Mouse (Mus musculus): ENCODE data around the gene Pfkfb1. TPM values are rescaled to one million over a fixed set of nuclear protein-coding genes. Genes with fewer than 3 reads are reported as not detected.

The Pfkfb1 gene
- total RNA-seq, 4 experiments from 2014 or later, result 6.5 to 13.2 (median 8.9) TPM

DNA sequence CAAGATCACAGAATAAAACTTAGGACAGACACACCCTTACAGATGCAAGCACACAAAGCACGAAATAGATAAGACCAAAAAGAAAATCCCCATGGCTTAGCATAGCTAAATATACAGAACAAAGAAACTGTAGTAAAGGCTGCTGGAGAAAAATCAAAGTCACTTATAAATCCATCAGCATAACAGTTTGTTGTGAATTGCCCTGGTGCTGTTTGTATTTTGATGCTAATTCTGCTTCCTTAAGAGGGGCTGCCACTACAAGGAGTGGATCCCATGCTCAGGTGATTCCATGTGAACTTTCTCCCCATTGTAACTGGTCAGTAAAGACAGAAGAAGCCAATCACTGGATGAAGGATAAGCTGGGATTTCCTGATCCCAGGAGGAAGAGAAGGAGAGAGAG is 89.5 kb downstream of the Pfkfb1 start:
- DNase-seq, result no peak

Small RNAs within 50 kb of the gene (microRNA-seq; reads per million reads assigned to microRNA genes)
- gene Mir3620, result 0 reads per million in 2 experiments

Other genes starting within 250 kb of the Pfkfb1 start
- gene Tmem29, start 129.1 kb upstream of the Pfkfb1 start, total RNA-seq (2022), result 10 to 100 TPM; 21.1 to 29.4 (median 28.0) TPM
- 10 to 100 TPM in 3 of 4 experiments, 1 to 10 TPM in 1; 8.0 to 29.2 (median 11.0) TPM for gene Alas2, start 40.9 kb upstream of the Pfkfb1 start, total RNA-seq (2022)
- gene Apex2, start 1.6 kb downstream of the Pfkfb1 start, total RNA-seq (2022), result 10 to 100 TPM; 15.8 to 24.6 (median 17.9) TPM
- 10 to 100 TPM in 3 of 4 experiments, 1 to 10 TPM in 1; 8.5 to 14.9 (median 12.2) TPM for gene Tro, start 69.4 kb downstream of the Pfkfb1 start, total RNA-seq (2022)
- gene Maged2, start 226.1 kb downstream of the Pfkfb1 start, total RNA-seq (2022), result 100 to 1,000 TPM in 2 of 4 experiments, 10 to 100 TPM in 2; 94.2 to 139 (median 116) TPM

Measured in adrenal gland, adult 8-10 months (tissue).